In genomic region chr11:103026901-103027300, GRCm38 (mm10) we compare ENCODE assay signal across 8 mouse cellular contexts. TPM values are rescaled to one million over a fixed set of nuclear protein-coding genes. Genes with fewer than 3 reads are reported as not detected.
DNase-seq lines count a peak whose midpoint lies in the region; ATAC-seq and TF ChIP-seq lines count a peak whose summit lies in the region.
"Had no signal": no experiment of that assay in that cellular context is flagged by ENCODE, and none has a peak within 500 bp of the region (broad histone marks: within the 10 kb centered on the region; RNA-seq: fewer than 3 reads in every experiment).

No protein-coding gene starts in this region.

- H3K4me3 ChIP-seq in left cerebral cortex, adult 2 months: no peak overlapping the region
- H3K4me3 ChIP-seq in cortical plate, adult 2 months (ENCODE audit: insufficient read depth, low read length): peak overlapping the region; percentile 62; the same call in 1 of the 2 replicates

- DNase-seq in left cerebral cortex, adult 2 months (ENCODE audit: extremely low spot score in 1 of 2, low spot score in 2 of 2): no peak
- DNase-seq in left cerebral cortex, postnatal 4 days: no peak
- DNase-seq in left cerebral cortex, postnatal 10 days (ENCODE audit: extremely low spot score in 1 of 2, low spot score in 2 of 2): no peak
- no peak for DNase-seq in embryo, embryonic 11 days
- DNase-seq: adrenal gland, postnatal 14 days had no signal

- H3K4me1 ChIP-seq in cortical plate, adult 2 months (ENCODE audit: control insufficient read depth, insufficient read depth, low read length): peaks cover 2% of the 10 kb centered on the region

- TF ChIP-seq POLR2A in cortical plate, adult 2 months (IDR thresholded peaks at IDR 0.05; ENCODE audit: extremely low read depth, insufficient read depth, low read length): no peak

- TF ChIP-seq CTCF in left cerebral cortex, adult 2 months (IDR thresholded peaks at IDR 0.05): no peak
- TF ChIP-seq CTCF in cortical plate, adult 2 months (IDR thresholded peaks at IDR 0.05; ENCODE audit: extremely low read depth, insufficient read depth, low read length): no peak

- H3K27ac ChIP-seq in left cerebral cortex, adult 2 months: peak overlapping the region; percentile 94
- H3K27ac ChIP-seq in cortical plate, adult 2 months (ENCODE audit: insufficient read depth, low read length): 0 out of 2 replicates have a peak overlapping the region, but pooled peaks have one; percentile 21

- peak; percentile 34 for ATAC-seq in granulocyte monocyte progenitor cell, adult 5-6 weeks (replicated peaks; ENCODE audit: poor library complexity, severe bottlenecking)
- peak; percentile 20; the same call in 1 of the 2 replicates for ATAC-seq in megakaryocyte, adult 5-6 weeks (ENCODE audit: poor library complexity, severe bottlenecking)

- intact Hi-C loops in left cerebral cortex, adult 2 months (cut with DNase I): no loop called here
- intact Hi-C loops in left cerebral cortex, postnatal 4 days (cut with DNase I): no loop called here
- intact Hi-C loops in left cerebral cortex, postnatal 10 days (cut with DNase I): no loop called here

RNA-seq across cellular contexts. Expression of gene Nmt1, which starts 1.1 kb away (rescaled TPM):
- 100 to 1,000 TPM; 117 to 130 TPM for total RNA-seq in left cerebral cortex, adult 2 months (2021)
- 10 to 100 TPM; 60.3 to 67.8 TPM for total RNA-seq in left cerebral cortex, postnatal 4 days (2021)
- 74.3 and 77.1 TPM in 2 replicates for polyA plus RNA-seq in cortical plate, adult 2 months (2012; rRNA removed)
- 39.2 and 44.9 TPM in 2 replicates for total RNA-seq in granulocyte monocyte progenitor cell, adult 5-6 weeks (2014; fragmentation: Nextera tagmentation)
- total RNA-seq in granulocyte monocyte progenitor cell, adult 5-6 weeks (2017): 54.1 and 58.9 TPM in 2 replicates
- total RNA-seq in megakaryocyte, adult 5-6 weeks (2015): 41.5 and 41.7 TPM in 2 replicates
- total RNA-seq in megakaryocyte, adult 5-6 weeks (2017): 35.0 and 40.9 TPM in 2 replicates
- total RNA-seq in left cerebral cortex, postnatal 10 days (2021): 10 to 100 TPM; 82.8 to 83.1 TPM

RNA-seq across cellular contexts. Expression of gene Dcakd, which starts 1.2 kb away (rescaled TPM):
- 10 to 100 TPM; 48.3 to 50.9 TPM for total RNA-seq in left cerebral cortex, adult 2 months (2021)
- total RNA-seq in left cerebral cortex, postnatal 4 days (2021): 100 to 1,000 TPM; 116 to 128 TPM
- polyA plus RNA-seq in cortical plate, adult 2 months (2012; rRNA removed): 57.4 and 59.6 TPM in 2 replicates
- total RNA-seq in granulocyte monocyte progenitor cell, adult 5-6 weeks (2014; fragmentation: Nextera tagmentation): 30.5 and 40.9 TPM in 2 replicates
- 14.3 and 17.0 TPM in 2 replicates for total RNA-seq in granulocyte monocyte progenitor cell, adult 5-6 weeks (2017)
- 20.5 and 20.7 TPM in 2 replicates for total RNA-seq in megakaryocyte, adult 5-6 weeks (2015)
- total RNA-seq in megakaryocyte, adult 5-6 weeks (2017): 6.8 and 9.3 TPM in 2 replicates
- 10 to 100 TPM; 97.2 to 97.4 TPM for total RNA-seq in left cerebral cortex, postnatal 10 days (2021)
